Mouse (Mus musculus) layer of hippocampus, adult 11-12 months (tissue): ENCODE data around the gene Rad51b.

ENCODE experiments used
- DNase-seq: peaks from one replicate; pipeline ENCODE4 v3.0.0; 2022; ENCODE audit warnings: low spot score

The Rad51b gene

DNA sequence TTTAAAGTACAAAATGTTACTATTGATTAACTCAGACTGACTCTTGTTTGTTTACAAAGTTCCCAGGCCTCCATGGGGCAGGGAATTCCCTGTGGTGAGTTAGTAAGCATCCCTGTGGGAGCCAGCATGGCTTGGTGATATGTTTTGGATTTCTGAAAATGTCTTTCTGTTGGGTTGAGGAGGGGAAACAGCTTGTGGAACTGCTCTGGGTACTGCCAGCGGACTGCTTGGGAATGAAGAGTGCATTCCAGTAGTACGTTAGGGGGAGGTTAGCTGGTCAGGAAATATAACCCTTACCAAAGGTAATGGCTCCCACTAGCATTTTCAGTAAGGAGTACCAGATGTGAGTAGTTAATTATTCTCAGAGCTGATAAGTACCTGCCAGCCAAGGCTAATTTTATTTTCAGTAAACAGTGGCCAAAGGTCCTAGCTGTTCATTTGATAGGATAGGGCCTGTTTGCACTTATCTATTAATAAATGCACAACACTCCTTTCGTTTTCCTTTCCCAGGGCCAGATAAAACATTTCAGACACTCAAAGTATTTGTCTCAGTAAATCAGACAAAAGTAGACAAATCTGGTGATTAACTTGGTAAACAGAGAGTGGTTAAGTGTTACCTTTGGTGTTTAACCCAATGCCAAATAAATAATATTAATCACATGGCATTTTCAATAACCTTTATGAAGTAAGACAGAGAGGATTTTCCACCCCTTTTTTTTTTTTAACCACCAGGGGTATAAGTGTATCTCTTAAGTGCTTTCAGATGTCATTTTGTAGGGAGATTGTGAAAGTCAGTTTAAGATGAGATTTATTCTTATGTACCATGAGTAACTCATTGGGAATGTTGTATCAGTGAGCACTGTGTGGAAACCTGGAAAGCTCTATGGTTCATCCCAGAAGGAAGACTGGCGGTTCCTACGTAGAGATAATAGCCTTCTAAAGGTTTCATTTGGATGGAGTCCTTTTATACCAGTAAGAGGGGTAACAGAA lies 235.0 kb downstream of the Rad51b start:
- no peak for DNase-seq

DNA sequence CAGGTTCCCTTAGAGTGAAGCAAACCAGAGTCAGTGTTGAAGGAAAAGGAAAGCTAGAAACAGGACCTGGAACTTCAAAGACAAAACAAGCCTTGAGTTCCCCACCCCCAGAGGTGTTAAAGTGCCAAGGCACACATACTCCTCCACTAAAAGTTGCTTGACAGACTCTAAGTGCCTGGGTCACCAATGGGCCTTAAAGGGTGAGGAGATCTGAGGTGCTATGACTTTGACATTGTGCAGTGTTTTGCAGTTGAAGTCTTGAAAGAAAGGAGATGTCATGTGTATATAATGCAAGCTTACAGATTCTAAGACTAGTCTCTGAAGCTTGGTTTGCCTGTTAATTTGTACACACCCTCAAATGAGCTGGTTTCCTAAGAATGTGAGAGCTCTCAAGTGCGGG lies 237.7 kb downstream of the Rad51b start:
- no peak for DNase-seq

DNA sequence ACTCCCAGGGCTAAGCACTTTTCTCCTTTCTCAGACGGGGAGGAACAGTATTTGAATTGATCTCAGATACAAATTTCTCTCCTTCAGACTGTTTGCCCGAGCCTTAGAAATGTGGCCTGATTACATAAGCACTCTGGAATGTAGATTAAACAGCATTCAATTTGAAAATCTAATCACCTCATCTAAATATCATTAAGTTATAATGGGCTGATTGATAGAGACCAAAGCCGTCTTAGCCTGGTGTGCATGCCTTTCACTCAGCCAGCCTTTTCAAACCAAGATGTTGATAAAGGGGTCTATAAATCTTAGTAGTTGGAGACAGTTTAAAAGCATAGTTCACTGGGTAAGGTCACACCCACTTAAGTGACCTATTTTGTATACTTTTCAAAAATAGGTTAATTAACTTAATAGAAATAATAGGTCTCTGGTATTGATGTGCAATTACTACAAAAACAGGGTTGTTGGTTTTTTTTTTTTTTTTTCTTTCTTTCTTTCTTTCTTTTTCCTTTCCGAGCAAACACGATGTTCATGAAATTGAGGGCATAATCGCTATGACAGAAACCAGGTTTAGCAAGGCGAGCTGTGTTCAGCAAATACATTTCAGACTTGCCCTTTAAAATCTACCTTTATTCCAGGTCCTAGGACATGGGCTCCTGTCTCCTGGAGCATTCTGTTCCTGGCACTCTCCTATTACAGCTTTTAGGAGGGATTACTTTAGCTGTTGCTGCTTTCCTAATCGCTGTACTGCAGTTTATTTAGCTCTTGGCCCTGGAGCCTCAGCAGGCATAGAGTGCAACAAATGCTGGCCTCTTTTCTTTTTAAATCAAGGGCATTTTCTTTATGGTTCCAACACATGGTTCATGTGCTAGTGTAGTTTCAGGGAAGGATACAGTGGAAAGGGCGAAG lies 238.7 kb downstream of the Rad51b start:
- DNase-seq: no peak

DNA sequence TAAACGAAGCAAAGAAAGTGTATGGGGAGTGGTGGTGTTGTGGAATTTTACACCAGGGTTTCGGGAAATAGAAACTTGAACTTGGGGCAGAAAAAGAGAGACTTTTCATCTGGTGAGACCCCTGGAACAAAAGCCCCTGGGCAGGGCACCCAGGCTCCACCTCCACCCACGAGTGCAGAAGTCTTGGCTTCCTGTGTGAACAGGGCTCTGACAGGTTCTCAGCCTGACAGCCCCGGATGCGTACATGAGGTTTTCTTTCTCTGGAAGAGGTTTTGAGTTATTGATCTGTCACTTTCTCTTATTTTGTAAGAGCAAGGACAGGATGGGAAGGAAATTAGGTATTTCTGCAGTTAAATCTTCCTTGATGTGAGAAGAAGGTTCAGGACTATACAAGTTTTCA lies 243.1 kb downstream of the Rad51b start:
- no peak for DNase-seq

DNA sequence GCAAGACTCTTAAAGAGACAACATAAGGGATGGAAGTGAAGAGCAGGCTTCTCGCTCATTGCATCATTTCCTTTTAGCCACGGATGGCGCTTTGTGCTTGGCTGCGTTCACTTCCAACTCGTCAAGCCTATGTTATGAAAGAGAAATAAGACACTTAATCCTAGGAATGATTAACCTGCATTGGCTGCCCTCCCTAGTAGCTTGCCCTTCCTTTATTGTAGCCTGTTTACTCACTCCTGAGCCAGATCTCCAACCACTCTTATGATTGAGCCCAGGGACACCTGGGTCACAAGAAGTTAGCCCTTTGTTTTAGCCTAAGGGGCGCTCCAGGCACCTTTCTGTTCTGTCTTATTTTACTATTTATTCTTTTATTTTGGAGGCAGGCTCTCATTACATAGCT lies 244.5 kb downstream of the Rad51b start:
- DNase-seq: no peak

DNA sequence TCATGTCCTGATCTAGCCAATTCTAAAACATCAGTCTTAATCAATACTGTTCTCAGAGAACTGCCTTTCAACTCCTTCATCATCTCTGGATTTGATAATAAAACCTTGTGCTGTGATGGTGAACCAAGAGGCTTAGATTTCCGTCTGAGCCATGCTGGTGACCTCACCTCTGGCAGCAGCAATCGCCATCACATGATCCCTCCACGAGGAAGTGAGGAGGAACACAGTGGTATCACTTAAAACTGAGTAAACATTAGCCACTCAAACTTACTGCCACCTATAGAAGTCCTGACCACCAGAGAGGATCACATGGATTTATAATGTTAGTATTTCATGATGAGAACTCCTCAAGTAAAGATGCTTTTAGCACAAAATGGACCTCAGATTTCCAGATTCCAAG lies 248.0 kb downstream of the Rad51b start:
- no peak for DNase-seq

DNA sequence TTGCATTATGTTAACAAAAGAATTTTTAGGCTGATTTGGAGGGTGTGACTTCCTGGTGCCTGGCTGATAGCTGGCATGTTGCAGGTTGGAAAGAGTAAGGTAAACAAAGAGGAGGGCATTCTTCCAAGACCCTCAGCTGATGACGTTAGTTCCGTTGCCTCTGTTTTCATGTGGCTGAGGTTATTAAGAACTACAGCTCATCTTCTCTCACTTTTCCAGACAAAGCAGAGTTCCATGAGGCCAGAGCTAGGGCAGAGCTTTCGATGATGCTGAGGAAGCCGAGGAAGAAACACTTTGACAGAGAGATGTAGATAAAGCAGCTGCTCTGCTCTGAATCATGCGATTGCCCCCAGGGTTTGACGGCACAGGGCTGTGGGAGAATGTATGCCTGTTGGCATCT lies 250.5 kb downstream of the Rad51b start:
- DNase-seq: no peak

DNA sequence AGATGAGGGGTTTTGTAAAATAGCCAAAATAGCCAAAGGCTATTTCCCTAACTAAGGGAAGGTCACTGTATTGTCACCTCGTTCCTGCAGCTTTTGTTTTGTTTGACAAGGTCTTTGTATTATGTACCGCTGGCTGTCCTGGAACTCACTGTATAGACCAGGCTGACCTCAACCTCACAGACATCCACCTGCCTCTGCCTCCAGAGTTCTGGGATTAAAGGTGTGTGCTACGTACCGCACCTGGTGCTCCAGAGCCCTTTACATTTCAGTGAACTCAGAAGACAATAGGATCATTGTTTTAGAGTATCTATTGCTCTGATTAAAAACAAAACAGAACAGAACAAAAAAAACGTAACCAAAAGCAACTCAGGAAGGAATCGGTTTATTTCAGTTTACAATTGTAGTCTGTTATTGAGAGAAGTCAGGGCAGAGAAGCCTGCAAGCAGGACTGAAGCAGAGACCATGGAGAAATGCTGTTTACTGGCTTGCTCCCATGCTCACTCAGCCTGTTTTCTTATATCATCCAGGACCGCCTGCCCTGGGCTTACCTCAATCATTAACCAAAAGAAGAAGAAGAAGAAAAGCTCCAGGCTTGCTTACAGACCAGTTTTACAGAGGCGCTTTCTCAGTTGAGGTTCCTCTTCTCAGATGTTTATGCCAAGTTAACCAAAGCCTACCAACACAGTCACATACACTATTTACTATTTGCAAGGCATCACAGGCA lies 251.7 kb downstream of the Rad51b start:
- DNase-seq: no peak

DNA sequence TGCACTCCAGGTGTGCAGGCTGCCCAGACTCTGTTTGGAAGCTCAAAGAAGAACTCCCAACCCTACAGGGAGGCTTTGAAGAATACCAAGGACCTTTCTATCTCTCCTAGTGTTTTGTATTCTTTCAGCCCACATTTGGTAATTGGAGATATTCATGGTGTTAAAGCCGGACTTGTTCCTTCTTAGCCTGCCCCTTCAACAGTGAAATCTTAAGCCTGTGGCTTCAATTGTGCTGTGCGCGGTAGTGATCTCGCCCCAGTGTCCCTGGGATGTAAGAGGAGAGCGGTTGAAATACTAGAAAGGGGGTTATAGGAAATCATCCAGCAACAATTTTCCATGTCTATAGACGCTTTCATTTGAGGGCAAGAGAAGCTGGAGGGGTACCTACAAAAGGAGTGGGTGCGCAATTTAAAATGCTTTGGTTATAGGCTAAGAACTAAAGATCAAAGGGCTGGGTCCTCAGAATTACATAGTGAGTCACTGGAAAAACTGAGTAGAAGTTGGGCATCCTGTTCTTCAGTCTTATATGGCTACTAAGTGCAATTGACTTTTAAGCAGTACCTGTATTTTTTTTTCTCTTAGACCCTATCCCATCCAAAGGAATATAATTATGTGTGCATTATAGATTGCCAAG lies 253.1 kb downstream of the Rad51b start:
- no peak for DNase-seq

DNA sequence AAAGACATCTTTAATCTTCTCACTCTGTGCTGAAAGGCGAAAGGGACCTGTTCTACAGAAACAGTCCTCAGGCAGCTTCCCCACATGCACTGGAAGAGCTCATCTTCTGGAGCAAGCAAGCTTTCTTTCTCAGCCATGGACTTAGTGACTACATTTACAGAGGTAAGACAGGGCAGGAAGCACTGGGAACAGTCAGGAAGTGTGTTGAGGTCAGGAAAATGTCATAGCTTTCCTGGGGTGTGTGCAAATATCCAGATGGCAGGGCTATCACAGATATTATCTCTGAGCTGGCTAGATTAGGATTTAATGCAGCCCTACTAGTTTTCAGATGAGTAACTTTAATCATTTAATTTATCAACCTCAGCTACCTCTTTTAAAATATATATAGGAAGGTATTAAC lies 254.2 kb downstream of the Rad51b start:
- DNase-seq: no peak

DNA sequence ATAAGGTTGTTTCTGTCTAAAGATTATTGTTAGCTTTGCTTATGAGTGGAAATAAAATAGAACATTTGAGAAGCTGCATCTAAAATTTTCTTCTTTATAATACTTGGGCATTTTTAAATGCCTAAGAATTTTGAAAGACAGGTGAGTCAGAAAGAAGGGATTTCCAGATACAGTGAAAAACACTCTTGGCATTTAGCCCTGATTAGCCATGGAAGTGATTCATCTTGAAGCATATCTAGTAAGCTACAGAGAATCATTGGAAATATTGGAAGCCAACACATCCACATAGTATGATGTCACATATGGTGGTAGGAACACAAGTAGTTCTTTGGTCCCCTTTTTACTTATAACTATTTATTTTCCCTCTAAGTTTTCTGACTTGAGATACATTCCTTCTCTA lies 256.0 kb downstream of the Rad51b start:
- no peak for DNase-seq

DNA sequence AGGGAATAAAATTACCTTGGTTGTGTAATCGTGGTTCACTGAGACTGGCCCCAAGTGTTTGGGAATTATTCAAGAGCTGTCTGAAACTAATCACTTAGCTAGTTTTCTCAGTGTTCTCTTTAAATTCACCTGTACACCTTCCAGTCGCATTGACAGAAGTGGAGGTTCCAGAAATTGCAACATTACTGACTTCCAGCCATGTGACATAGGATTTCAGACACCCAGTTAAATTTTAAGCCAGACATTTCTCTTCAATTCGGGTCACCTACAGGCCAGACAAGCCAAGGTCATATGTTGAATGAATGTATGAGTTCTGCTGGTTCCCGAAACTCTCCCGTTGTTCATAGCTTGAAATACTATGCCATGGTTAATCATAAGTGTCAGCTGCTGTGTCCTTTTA lies 260.8 kb downstream of the Rad51b start:
- DNase-seq: no peak

DNA sequence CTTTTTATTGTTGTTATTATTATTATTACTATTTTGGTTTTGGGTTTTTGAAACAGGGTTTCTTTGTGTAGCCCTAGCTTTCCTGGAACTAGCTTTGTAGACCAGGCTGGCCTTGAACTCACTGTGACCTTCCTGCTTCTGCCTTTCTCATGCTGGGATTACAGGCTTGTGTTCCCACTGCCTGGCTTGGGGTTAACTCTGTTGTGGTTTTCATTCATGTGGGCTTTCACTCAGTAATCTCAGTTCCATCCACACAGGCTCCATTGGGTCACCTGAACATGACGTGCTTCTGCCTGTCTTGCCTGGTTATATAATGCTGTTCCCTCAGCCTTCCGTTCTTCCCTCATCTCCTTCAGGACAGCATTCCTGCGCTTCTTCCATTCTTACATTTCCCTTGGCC lies 261.6 kb downstream of the Rad51b start:
- no peak for DNase-seq

DNA sequence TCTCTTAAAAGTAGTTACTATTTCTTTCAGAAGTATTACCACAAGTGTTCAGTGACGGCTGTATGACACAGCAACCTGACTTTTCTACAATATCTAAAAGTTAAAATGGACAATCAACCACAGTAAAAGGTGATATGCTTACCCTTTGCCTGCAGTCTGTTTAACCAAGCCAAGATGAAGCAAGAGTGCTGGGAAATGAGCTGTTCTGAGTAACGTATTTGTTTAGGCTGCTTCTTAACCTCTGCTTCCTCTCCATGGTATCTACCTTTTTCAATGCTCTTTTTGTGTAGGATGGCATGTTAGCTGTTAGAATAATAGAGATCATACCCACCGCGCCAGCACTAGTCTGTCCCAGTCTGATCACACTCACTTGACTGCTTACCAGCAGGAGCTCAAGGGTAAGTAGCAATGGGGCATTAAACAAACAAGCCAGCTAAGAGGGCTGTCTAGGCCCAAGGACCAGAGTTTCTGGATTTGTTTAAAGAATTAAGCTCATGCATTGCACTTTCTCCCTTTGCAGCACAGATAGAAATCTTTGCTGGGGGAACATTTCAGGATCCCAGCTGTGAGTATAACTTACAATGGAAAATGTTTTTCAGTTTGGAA lies 262.4 kb downstream of the Rad51b start:
- no peak for DNase-seq

DNA sequence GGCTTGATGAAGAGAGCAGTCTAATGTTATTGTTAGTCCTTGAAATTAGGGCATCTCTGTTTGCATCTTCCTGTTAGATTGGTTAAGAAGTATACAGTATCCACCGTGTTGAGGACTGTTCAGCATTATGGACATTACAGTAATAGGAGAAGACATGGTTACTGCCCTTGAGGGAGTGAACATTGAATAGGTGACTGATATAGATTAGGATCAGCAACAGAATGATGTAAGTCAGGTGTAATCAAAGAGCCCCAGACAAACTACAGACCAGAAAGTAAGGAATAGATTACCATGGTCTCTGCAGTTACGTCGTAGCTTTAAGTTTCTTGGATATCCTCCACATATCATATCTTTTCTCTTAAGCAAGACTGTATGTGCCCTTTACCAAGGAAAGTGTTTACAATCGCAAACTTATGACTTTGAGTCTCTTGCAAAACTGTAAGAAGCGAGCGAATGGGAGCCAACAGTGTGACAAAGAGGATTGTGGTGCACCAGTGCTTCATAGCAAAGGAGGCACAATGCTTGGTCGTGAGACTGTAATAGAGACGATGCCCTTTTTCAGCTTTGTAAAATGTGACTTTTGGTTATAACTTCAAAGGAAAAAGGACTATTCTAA lies 263.1 kb downstream of the Rad51b start:
- no peak for DNase-seq

DNA sequence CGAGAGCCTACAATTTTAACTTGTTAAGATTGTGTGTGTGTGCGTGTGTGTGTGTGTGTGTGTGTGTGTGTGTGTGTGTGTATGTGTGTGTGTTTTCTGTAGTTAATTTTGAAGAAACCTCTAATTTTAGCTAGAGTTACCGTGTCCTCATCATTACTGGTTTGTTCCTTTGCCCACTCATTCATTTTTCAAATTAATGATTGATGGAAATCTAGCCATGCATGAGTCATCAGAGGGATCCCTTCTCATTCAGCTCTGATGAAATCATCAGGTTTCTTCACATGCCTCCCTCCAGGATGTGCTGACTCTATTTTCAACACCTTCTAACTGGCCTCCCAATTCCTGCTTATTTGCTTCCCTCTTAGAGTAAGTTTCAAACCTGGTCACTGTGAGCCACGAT lies 263.8 kb downstream of the Rad51b start:
- DNase-seq: no peak

DNA sequence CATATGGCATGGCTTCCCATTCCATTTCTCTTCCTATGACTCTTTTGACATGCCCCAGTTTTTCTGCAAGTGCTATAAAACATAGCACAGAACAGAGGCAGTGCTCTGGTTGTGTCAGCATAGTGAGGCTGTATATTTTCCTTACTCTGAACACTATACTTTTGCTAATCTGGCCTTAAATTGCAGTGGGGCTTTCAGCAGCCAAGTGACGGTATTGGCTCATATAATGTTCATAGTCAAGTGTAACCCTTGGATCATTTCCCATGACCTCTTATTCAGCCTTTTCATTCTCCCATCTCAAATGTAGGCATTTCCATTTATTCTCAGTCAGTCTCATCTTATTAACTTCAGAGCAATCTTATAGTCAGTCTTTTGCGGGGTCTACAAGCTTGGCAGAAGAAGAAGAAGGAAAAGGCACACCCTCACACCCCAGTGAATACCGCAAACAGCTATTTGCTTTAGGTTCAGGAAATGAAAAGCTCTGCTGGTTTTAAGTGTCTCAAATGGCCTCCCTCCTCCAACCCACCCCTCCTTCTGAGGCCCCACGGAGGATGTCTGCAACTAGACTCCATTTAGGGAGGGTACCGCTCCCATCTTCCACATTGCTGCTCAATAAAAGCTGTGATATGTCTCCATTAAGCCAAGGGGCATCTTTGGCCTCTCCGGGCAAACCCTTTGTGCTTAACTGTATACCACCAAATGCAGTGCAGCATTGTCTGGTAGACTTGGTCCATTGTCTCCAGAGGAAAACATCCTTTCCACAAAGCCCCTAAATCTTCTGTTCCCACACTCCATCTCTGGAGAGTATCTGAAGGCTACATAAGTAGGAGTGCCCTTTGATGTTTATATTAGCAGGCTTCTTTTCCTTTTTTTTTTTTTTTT lies 277.3 kb downstream of the Rad51b start:
- no peak for DNase-seq

DNA sequence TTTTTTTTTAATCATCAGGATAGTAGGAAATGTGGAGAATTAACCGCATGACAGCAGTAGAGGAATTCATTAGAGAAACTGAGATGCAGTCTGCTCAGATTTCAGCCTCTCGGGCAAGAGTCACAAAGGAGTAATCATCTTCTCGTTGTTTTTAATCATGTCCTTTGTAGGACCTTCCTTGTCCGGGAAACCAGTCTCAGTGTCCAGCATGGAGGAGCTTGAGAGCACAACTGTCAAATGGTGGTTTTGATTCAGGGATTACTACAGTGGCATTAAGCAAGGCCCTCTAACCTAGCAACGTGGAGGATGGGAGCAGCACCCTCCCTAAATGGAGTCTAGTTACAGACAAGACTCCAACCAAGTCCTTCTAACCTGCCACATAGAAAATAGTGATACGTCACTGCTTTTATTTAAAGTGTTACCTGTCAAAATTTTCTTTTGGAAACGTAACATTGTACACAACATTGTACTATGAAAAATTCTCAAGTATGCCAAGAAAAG lies 278.0 kb downstream of the Rad51b start:
- DNase-seq: no peak

DNA sequence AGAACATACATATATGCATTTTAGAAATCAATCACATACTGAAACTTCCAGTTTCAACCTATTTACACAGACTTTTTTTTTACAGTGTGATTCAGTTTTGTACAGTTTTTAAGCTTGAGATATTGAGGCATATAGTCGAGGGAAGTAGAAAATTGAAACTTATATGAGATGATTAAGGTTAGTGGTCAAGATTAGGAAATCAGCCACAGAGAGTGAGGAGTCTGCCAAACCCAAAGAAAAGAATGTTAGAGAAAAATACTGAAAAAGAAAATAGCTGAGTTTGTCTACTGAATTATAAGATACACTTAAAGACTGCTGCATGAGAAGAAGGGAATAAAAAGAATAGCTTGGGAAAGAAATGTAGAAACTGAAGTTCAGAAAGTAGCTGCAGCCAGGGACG lies 280.4 kb downstream of the Rad51b start:
- DNase-seq: no peak
